ENCODE assay signal across 8 mouse cellular contexts in genomic region chr11:7705312-7705764, GRCm38 (mm10).
DNase-seq lines count a peak whose midpoint lies in the region; ATAC-seq and TF ChIP-seq lines count a peak whose summit lies in the region.

No protein-coding gene starts in this region.

- H3K79me2 ChIP-seq in C2C12 (ENCODE audit: control insufficient read depth, insufficient read depth), result no peaks in the 10 kb centered on the region

- H3K4me3 ChIP-seq in C2C12 (ENCODE audit: insufficient read depth, poor library complexity, severe bottlenecking), result no peak overlapping the region
- no peak overlapping the region for H3K4me3 ChIP-seq in intestine, embryonic 15.5 days (replicated peaks)

- DNase-seq in gastrocnemius, postnatal 10 days, result peak; percentile 11
- DNase-seq in gastrocnemius, adult 8-10 months (ENCODE audit: low spot score in 2 of 2), result no peak
- peak; percentile 80 for DNase-seq in cerebellum, adult 9-11 months
- peak; percentile 71 to 76 for DNase-seq in left cerebral cortex, adult 18-20 months (ENCODE audit: low spot score in 2 of 2)
- peak; percentile 30 for DNase-seq in right cerebral cortex, postnatal 25 days
- no peak for DNase-seq in thymus, postnatal 4 days

- H3K9me3 ChIP-seq in intestine, embryonic 15.5 days, result no peaks in the 10 kb centered on the region

- H3K9ac ChIP-seq in intestine, embryonic 15.5 days, result no peak overlapping the region

- WGBS in intestine, embryonic 15.5 days, result 78% methylated on average over 3 of the region's 3 CpGs

- H3ac ChIP-seq in C2C12 (ENCODE audit: control insufficient read depth, insufficient read length, low read depth), result no peak overlapping the region

- no peaks in the 10 kb centered on the region for H3K79me3 ChIP-seq in C2C12 (ENCODE audit: low read depth)

- no peak for TF ChIP-seq CTCF in C2C12 (IDR thresholded peaks at IDR 0.05; ENCODE audit: control insufficient read depth, insufficient read depth, insufficient read length)

- H3K4me1 ChIP-seq in intestine, embryonic 15.5 days (replicated peaks), result no peaks in the 10 kb centered on the region

- H3K36me3 ChIP-seq in C2C12 (ENCODE audit: control insufficient read depth, insufficient read depth), result no peaks in the 10 kb centered on the region
- no peaks in the 10 kb centered on the region for H3K36me3 ChIP-seq in intestine, embryonic 15.5 days

- H3K4me2 ChIP-seq in intestine, embryonic 15.5 days (replicated peaks), result no peak overlapping the region

- H3K27me3 ChIP-seq in C2C12 (ENCODE audit: control insufficient read depth, insufficient read depth, insufficient read length), result no peaks in the 10 kb centered on the region
- no peaks in the 10 kb centered on the region for H3K27me3 ChIP-seq in intestine, embryonic 15.5 days (replicated peaks)

- ATAC-seq in intestine, embryonic 15.5 days, result no peak

- H3K27ac ChIP-seq in intestine, embryonic 15.5 days, result no peak overlapping the region

TF ChIP-seq in C2C12, 6 proteins besides CTCF, POLR2A, EP300 and RAD21:
- TF ChIP-seq CEBPB (IDR thresholded peaks at IDR 0.05; ENCODE audit: low read depth) (peak; percentile 21), MAX (IDR thresholded peaks at IDR 0.05) (no peak), USF1 (IDR thresholded peaks at IDR 0.05; ENCODE audit: low read depth) (no peak)

Comparison
In these comparisons a context has a peak if more than half of its experiments do, and no peak if none do; other contexts are left out.
1. DNase-seq: peak in gastrocnemius, postnatal 10 days (single experiment), cerebellum, adult 9-11 months (single experiment), left cerebral cortex, adult 18-20 months (2 of 2) and right cerebral cortex, postnatal 25 days (single experiment); none in gastrocnemius, adult 8-10 months (0 of 2) and thymus, postnatal 4 days (single experiment).